Mouse (Mus musculus): Measurements from ENCODE around the gene Ddx39. TPM values are rescaled to one million over a fixed set of nuclear protein-coding genes. Genes with fewer than 3 reads are reported as not detected.

Ddx39 gene
- polyA plus RNA-seq, 1 experiment from 2014 or later, result 183 TPM

GRCm38 (mm10) chr8:83725521-83726102, 10.6 kb downstream of the Ddx39 start:
- Histone ChIP-seq H3K36me3 (ENCODE audit: poor library complexity, severe bottlenecking) (peaks cover 57% of the 10 kb centered on the region), H3K4me1 (no peaks in the 10 kb centered on the region), H3K9me3 (replicated peaks) (no peaks in the 10 kb centered on the region), H3K27me3 (no peaks in the 10 kb centered on the region), H3K27ac (no peak overlapping the region), H3K9ac (no peak overlapping the region), H3K4me3 (no peak overlapping the region), H3K4me2 (no peak overlapping the region)
- ATAC-seq, result no peak
- 92% methylated on average over 8 of the region's 8 CpGs for WGBS

DNA sequence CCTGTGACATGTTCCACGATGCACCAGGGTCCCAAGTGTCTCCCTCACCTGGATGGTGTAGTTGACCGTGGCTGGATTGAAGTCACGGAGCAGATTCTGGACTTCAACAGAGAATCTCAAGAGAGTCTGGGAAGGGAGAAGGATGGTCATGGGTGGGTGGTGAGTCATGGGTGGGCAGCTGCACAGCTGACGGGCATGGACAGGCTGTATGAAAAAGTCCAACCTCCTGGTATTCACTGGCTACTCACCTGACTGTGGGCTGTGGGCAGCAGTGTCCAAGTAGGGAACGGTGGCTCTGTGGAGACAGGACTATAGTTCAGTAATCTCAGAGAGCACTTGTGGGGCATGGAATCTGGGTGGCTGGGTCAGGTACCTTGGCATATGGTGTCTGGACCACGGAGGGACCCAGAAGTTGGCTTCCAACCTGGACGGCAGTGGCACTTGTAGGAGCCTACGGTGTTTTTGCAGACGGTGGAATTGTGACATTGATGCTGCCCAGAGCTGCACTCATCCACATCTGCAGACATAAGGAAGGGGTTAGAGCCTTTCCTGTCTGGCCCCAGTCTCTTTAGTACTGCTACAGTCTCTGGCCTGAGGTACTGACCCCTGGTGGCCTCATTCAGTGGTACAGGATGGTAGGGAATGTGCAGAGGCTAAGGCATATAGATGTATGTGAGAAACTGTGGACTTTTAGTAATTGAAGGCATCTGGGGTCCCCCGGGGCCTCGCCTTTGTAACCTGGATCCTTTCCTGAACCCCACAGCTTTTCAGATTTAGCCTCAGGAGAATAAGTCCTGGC, 14.2 kb downstream of the Ddx39 start:
- peaks cover 21% of the 10 kb centered on the region for H3K36me3 ChIP-seq (ENCODE audit: poor library complexity, severe bottlenecking)
- no peak overlapping the region for H3K9ac ChIP-seq
- no peak overlapping the region for H3K27ac ChIP-seq
- WGBS, result 86% methylated on average over 11 of the region's 11 CpGs
- no peak overlapping the region for H3K4me3 ChIP-seq
- no peaks in the 10 kb centered on the region for H3K9me3 ChIP-seq (replicated peaks)
- no peak for ATAC-seq
- no peaks in the 10 kb centered on the region for H3K4me1 ChIP-seq
- H3K27me3 ChIP-seq, result peaks cover 2% of the 10 kb centered on the region; the same call in 1 of the 2 replicates
- no peak overlapping the region for H3K4me2 ChIP-seq

GRCm38 (mm10) chr8:83731906-83732305, 16.9 kb downstream of the Ddx39 start:
- no peak overlapping the region for H3K4me2 ChIP-seq
- WGBS, result 80% methylated on average over 5 of the region's 5 CpGs
- H3K36me3 ChIP-seq (ENCODE audit: poor library complexity, severe bottlenecking), result no peaks in the 10 kb centered on the region
- H3K27ac ChIP-seq, result no peak overlapping the region
- ATAC-seq, result no peak
- H3K27me3 ChIP-seq, result peaks cover 2% of the 10 kb centered on the region; the same call in 1 of the 2 replicates
- H3K9ac ChIP-seq, result no peak overlapping the region
- H3K9me3 ChIP-seq (replicated peaks), result no peaks in the 10 kb centered on the region
- no peak overlapping the region for H3K4me3 ChIP-seq
- no peaks in the 10 kb centered on the region for H3K4me1 ChIP-seq

DNA sequence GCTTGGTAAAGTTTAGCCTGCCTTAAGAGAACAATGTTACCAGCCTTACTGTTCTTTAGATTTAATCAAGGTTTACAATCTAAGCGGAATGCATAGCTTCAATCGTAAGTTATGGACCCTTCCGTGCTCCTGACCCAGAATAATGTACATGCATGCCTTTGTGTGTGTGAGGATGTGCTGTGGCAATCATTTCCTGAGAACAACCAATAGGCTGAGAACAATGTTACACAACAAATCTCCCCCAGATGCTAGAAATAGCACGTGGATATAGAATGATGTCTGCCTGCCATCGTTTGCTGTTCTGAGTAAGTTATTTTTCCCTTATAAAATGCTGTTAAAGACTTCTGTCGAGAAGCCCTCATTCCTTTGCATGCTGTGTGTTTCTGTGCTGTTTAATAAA, 17.9 kb downstream of the Ddx39 start:
- no peak overlapping the region for H3K4me3 ChIP-seq
- H3K36me3 ChIP-seq (ENCODE audit: poor library complexity, severe bottlenecking), result no peaks in the 10 kb centered on the region
- H3K27ac ChIP-seq, result no peak overlapping the region
- no peaks in the 10 kb centered on the region for H3K4me1 ChIP-seq
- 87% methylated on average over 6 of the region's 6 CpGs for WGBS
- H3K9ac ChIP-seq, result no peak overlapping the region
- ATAC-seq, result no peak
- H3K27me3 ChIP-seq, result peaks cover 2% of the 10 kb centered on the region; the same call in 1 of the 2 replicates
- H3K4me2 ChIP-seq, result no peak overlapping the region
- H3K9me3 ChIP-seq (replicated peaks), result no peaks in the 10 kb centered on the region

DNA sequence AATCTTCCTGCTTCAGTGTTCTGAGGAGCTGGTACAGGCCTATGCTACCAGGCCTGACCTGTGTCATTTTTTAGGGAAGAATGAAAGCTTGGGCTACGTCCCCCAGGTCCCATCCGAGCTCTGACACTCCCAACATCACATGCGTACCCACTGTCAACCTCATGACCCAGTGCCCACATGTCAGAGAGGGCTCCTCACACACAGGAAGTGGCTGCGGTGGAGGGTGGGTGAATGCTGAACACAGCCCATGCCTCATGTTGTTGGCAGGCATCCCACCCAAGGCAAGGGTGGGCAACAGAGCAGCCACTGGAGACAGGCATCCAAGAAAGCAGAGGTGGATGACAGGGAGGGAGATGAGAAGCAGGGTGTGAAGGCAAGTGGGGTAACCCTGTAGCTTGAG, 21.7 kb downstream of the Ddx39 start:
- H3K9ac ChIP-seq, result no peak overlapping the region
- no peak overlapping the region for H3K27ac ChIP-seq
- peaks cover 28% of the 10 kb centered on the region for H3K27me3 ChIP-seq
- no peak overlapping the region for H3K4me2 ChIP-seq
- H3K4me3 ChIP-seq, result no peak overlapping the region
- no peaks in the 10 kb centered on the region for H3K9me3 ChIP-seq (replicated peaks)
- WGBS, result 92% methylated on average over 4 of the region's 4 CpGs
- H3K4me1 ChIP-seq, result peaks cover 12% of the 10 kb centered on the region
- H3K36me3 ChIP-seq (ENCODE audit: poor library complexity, severe bottlenecking), result no peaks in the 10 kb centered on the region
- ATAC-seq, result no peak

GRCm38 (mm10) chr8:83737346-83737745, 22.4 kb downstream of the Ddx39 start:
- WGBS, result 88% methylated on average over 4 of the region's 4 CpGs
- no peak for ATAC-seq
- no peak overlapping the region for H3K9ac ChIP-seq

DNA sequence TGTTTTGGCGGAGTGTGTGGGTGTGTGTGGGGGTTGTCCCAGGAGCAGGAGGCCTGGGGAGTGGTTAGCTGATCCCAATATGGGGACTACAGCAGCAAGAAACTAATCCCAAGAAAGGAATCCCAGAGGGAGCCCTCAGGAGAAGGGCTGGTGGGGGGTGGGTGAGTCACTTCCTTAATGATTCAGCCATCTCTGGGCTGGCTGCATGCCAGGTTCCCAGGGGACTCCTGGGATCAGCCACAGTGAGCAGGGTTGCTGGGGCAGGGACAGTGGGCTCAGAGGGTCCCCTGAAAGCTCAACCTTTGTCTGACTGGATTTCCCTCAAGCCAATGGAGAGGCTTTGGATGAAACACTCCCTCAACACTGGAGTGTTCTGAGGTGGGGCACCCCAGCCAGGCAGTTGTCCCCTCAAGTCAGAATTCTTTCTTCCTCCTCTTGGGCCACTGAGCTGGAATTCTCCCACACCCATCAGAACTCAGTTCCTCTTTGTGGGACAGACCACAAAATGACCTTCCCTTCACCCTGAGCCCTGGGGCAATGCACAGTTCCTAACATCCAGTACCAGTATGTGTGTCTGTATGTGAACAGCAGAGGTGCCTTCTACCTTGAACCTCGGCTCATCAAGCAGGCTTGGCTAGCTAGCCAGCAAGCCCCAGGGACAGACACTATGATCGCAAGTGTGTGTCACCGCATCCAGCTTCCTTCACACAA, 23.0 kb downstream of the Ddx39 start:
- no peak overlapping the region for H3K4me2 ChIP-seq
- peaks cover 12% of the 10 kb centered on the region for H3K4me1 ChIP-seq
- H3K27me3 ChIP-seq, result peaks cover 39% of the 10 kb centered on the region
- 75% methylated on average over 4 of the region's 4 CpGs for WGBS
- H3K27ac ChIP-seq, result no peak overlapping the region
- no peak for ATAC-seq
- H3K36me3 ChIP-seq (ENCODE audit: poor library complexity, severe bottlenecking), result no peaks in the 10 kb centered on the region
- H3K9me3 ChIP-seq (replicated peaks), result no peaks in the 10 kb centered on the region
- H3K4me3 ChIP-seq, result no peak overlapping the region
- no peak overlapping the region for H3K9ac ChIP-seq

More at GRCm38 (mm10) chr8:83737346-83737745, 22.4 kb downstream of the Ddx39 start:
- no peaks in the 10 kb centered on the region for H3K36me3 ChIP-seq (ENCODE audit: poor library complexity, severe bottlenecking)
- H3K27me3 ChIP-seq, result peaks cover 35% of the 10 kb centered on the region
- H3K9me3 ChIP-seq (replicated peaks), result no peaks in the 10 kb centered on the region
- no peak overlapping the region for H3K4me2 ChIP-seq
- no peak overlapping the region for H3K27ac ChIP-seq
- H3K4me1 ChIP-seq, result peaks cover 12% of the 10 kb centered on the region
- no peak overlapping the region for H3K4me3 ChIP-seq

GRCm38 (mm10) chr8:83738949-83739710, 24.2 kb downstream of the Ddx39 start:
- H3K27me3 ChIP-seq, result peaks cover 36% of the 10 kb centered on the region
- 79% methylated on average over 10 of the region's 10 CpGs for WGBS
- no peak overlapping the region for H3K4me3 ChIP-seq
- ATAC-seq, result no peak
- no peaks in the 10 kb centered on the region for H3K36me3 ChIP-seq (ENCODE audit: poor library complexity, severe bottlenecking)
- H3K9me3 ChIP-seq (replicated peaks), result no peaks in the 10 kb centered on the region
- H3K9ac ChIP-seq, result no peak overlapping the region
- no peak overlapping the region for H3K4me2 ChIP-seq
- no peak overlapping the region for H3K27ac ChIP-seq
- H3K4me1 ChIP-seq, result peaks cover 12% of the 10 kb centered on the region

GRCm38 (mm10) chr8:83739711-83740468, 24.9 kb downstream of the Ddx39 start:
- Histone ChIP-seq H3K9ac (no peak overlapping the region), H3K9me3 (replicated peaks) (no peaks in the 10 kb centered on the region), H3K4me3 (no peak overlapping the region), H3K27ac (no peak overlapping the region), H3K27me3 (peaks cover 39% of the 10 kb centered on the region), H3K4me2 (no peak overlapping the region), H3K36me3 (ENCODE audit: poor library complexity, severe bottlenecking) (no peaks in the 10 kb centered on the region), H3K4me1 (peaks cover 12% of the 10 kb centered on the region)
- WGBS, result 53% methylated on average over 8 of the region's 8 CpGs
- ATAC-seq, result no peak

DNA sequence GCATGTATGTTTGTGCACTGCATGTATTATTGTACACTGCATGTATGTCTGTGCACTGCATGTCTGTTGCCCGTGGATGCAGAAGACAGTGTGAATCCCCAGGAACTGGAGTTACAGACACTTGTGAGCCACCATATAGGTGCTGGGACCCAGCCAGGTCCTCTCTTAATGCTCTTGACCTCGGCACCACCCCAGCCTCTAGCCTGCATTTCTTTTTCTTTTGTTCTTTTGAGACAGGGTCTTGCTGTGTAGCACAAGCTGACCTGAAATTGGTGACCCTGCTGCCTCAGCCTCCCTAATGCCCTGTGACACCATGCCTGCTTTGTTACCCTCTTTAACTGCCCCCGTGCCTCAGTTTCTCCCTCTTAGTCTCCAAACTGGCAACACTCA, 25.6 kb downstream of the Ddx39 start:
- 12% methylated on average over 3 of the region's 3 CpGs for WGBS
- Histone ChIP-seq H3K27ac (no peak overlapping the region), H3K9me3 (replicated peaks) (no peaks in the 10 kb centered on the region), H3K27me3 (peaks cover 39% of the 10 kb centered on the region), H3K4me2 (peak overlapping the region; percentile 79), H3K9ac (peak overlapping the region; percentile 66; the same call in 1 of the 2 replicates), H3K4me3 (peak overlapping the region; percentile 44), H3K36me3 (ENCODE audit: poor library complexity, severe bottlenecking) (no peaks in the 10 kb centered on the region), H3K4me1 (peaks cover 12% of the 10 kb centered on the region)
- no peak for ATAC-seq

DNA sequence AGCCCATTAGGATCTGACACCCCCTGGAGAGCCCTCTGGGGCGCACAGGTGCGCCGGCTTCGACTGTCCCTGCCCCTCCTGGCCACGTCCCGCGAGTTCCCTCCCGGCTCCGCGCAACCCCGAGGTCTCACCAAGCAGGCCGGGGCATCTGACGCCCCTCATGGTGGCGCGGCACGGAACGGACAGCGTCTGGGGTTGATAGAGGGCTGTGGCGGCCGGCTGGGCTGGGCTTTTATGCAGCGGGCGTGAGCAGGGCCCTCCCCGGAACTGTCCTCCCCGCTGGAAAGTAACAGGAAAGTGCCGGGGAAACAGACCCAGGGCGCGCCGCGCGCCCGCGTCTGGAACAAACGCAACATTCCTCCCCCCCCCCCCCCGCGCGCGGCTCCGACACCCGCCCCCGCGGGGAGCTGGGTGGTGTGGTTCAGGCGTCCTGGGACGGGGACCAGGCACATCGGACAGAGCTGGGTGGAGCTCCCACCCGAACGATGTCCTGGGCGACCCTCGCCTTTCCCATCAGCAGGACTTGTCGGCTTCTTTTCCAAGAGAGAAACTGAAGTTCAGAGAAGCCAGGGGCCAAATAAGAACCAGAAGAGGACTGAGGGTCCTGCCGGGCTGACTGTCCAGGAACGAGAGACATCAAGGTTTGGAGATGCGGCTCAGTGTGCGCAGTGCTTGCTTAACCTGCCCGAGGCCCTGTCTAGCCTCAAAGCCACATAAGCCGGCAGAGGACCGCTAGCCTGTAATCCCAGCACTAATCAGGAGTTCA, 26.2 kb downstream of the Ddx39 start, which contains the start of gene Adgre5:
Adgre5 (minus strand) TSS at position 351 of the 766 bp plus-strand sequence.
- no peaks in the 10 kb centered on the region for H3K36me3 ChIP-seq (ENCODE audit: poor library complexity, severe bottlenecking)
- H3K9ac ChIP-seq, result peak within 1 kb of the TSS; percentile 66
- H3K4me3 ChIP-seq, result peak within 1 kb of the TSS; percentile 44
- no peaks in the 10 kb centered on the region for H3K9me3 ChIP-seq (replicated peaks)
- H3K27me3 ChIP-seq, result peaks cover 39% of the 10 kb centered on the region
- peaks cover 12% of the 10 kb centered on the region for H3K4me1 ChIP-seq
- no peak for ATAC-seq
- WGBS, result under 1% methylated on average over 47 of the region's 56 CpGs
- no peak within 1 kb of the TSS for H3K27ac ChIP-seq
- peak within 1 kb of the TSS; percentile 79 for H3K4me2 ChIP-seq
